Mouse (Mus musculus) hindbrain, embryonic 15.5 days (tissue): ENCODE measurements around the gene Gm27179. TPM values are rescaled to one million over a fixed set of nuclear protein-coding genes. Genes with fewer than 3 reads are reported as not detected.
A peak's percentile ranks its signal among the peaks of the same experiment; 100 is the strongest.
"Not testable (repeated sequence)": the region's sequence is repeated elsewhere in the genome, so short reads cannot be mapped to it uniquely, and the experiment has no call there.

Source experiments
- ATAC-seq: fragments of 200-750 bp; cut with Nextera tagmentation; 2 replicates; pipeline ENCODE4 v1.8.0; 2017; ENCODE audit warnings: low read depth, moderate number of reproducible peaks, moderate TSS enrichment; ENCODE audit not compliant: low FRiP score
- H3K27ac ChIP-seq: fragments of 300-500 bp; sonication (generic); replicated peaks from 2 replicates; pipeline ENCODE4 v1.5.1; 2015; ENCODE audit warnings: mild to moderate bottlenecking, inconsistent platforms
- H3K27me3 ChIP-seq: fragments of 300-500 bp; sonication (generic); 2 replicates; pipeline ENCODE4 v1.6.1; 2015; ENCODE audit warnings: control low read depth, inconsistent platforms
- H3K36me3 ChIP-seq: fragments of 300-500 bp; sonication (generic); 2 replicates; pipeline ENCODE4 v1.6.1; 2015; ENCODE audit warnings: control low read depth, inconsistent platforms
- H3K4me1 ChIP-seq: fragments of 300-500 bp; sonication (generic); replicated peaks from 2 replicates; pipeline ENCODE4 v1.6.1; 2015; ENCODE audit warnings: control low read depth, inconsistent platforms
- H3K4me2 ChIP-seq: fragments of 300-500 bp; sonication (generic); 2 replicates; pipeline ENCODE4 v1.6.1; 2015; ENCODE audit warnings: moderate library complexity, mild to moderate bottlenecking, inconsistent platforms
- H3K4me3 ChIP-seq: fragments of 300-500 bp; sonication (generic); 2 replicates; pipeline ENCODE4 v1.5.1; 2015; ENCODE audit warnings: mild to moderate bottlenecking, inconsistent platforms
- H3K9ac ChIP-seq: fragments of 300-500 bp; sonication (generic); 2 replicates; pipeline ENCODE4 v1.6.1; 2015; ENCODE audit warnings: inconsistent platforms
- H3K9me3 ChIP-seq: fragments of 300-500 bp; sonication (generic); 2 replicates; pipeline ENCODE4 v1.6.1; 2016; ENCODE audit warnings: control low read depth, inconsistent platforms
- WGBS: fragments of 180-500 bp; shearing (Covaris S2); methylation state at CpG from one replicate; pipeline ENCODE4 v1.1.7; 2015; 5-methylcytosine and 5-hydroxymethylcytosine counted together
- polyA plus RNA-seq: library from polyadenylated mRNA; unstranded; fragments of >200 nt; fragmentation: Nextera tagmentation; extraction: Ambion mirVana; gene quantifications from 2 replicates; pipeline ENCODE4 v1.2.1, GENCODE M21; 2015

Gm27179 gene
- polyA plus RNA-seq = not detected in 2 replicates

DNA sequence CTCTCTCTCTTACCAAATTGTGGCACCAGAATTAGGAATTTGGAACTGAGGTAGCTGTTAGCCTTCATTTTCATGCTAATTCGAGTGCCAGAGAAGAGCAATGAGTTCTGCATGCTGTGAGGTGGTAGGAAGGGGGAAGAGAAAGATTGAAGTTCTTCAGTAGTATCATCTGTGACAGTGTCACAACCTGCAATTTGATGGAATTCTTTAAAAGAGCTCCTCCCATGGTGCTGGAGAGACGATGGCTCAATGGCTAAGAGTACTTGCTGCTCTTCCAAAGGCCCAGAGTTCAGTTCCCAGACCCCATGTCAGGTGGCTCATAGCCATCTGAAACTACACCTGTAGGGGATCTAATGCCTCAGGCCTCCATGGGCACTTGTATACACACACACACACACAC, at the start of gene Gm27179:
Gm27179 (minus strand) TSS at position 101 of the 400 bp plus-strand sequence.
- not testable (repeated sequence) for ATAC-seq, H3K9me3 ChIP-seq, H3K4me2 ChIP-seq, H3K9ac ChIP-seq, H3K4me3 ChIP-seq, H3K4me1 ChIP-seq, H3K27me3 ChIP-seq, H3K27ac ChIP-seq, H3K36me3 ChIP-seq
- no CpG with 5 or more reads among the region's 2 CpGs for WGBS

DNA sequence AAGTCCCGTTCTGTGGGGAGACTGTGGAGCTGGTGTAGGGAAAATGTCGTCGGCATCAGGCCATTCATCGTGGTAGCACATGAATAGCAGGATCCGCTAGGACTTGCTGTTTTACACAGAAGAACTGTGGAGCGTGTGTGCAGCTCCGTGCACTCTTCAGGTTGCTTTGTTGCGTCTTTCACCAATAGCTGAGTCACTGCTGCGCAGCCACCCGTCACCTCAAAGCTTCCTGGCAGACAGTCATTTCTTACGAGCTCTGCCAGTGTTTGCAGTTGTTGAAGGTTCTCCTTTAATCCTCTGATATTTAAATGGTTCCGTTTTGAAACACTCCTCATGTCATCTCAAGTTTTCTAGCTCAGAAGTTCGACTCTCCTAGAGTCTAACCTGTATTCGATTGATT, 45.2 kb upstream of the Gm27179 start:
- H3K27ac ChIP-seq, H3K27me3 ChIP-seq, H3K9me3 ChIP-seq, H3K9ac ChIP-seq, H3K4me2 ChIP-seq, H3K4me1 ChIP-seq, ATAC-seq, H3K36me3 ChIP-seq, H3K4me3 ChIP-seq: not testable (repeated sequence)
- WGBS = no CpG with 5 or more reads among the region's 14 CpGs

DNA sequence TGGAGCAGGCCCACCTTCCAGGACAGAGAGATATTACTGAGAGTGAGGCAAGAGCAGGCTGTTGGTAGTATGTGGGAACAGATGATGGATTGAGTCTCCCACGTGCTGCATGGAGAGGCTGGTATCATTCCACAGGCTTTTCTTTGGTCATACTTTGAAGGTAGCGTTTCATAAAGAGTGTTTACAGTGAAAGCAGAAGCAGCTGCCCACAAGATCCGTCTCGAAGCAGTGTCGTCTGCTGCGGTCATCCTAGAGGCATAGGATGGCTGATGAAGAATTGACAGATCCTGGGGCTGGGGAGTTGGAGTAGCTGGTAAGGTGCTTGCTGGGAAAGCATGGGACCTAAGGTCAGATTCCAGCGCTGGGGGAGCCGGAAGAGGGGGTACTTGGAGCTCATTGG, 44.5 kb upstream of the Gm27179 start:
- H3K27ac ChIP-seq, H3K4me3 ChIP-seq, H3K4me1 ChIP-seq, H3K9me3 ChIP-seq, ATAC-seq, H3K4me2 ChIP-seq, H3K36me3 ChIP-seq, H3K27me3 ChIP-seq, H3K9ac ChIP-seq: not testable (repeated sequence)
- WGBS = no CpG with 5 or more reads among the region's 8 CpGs

DNA sequence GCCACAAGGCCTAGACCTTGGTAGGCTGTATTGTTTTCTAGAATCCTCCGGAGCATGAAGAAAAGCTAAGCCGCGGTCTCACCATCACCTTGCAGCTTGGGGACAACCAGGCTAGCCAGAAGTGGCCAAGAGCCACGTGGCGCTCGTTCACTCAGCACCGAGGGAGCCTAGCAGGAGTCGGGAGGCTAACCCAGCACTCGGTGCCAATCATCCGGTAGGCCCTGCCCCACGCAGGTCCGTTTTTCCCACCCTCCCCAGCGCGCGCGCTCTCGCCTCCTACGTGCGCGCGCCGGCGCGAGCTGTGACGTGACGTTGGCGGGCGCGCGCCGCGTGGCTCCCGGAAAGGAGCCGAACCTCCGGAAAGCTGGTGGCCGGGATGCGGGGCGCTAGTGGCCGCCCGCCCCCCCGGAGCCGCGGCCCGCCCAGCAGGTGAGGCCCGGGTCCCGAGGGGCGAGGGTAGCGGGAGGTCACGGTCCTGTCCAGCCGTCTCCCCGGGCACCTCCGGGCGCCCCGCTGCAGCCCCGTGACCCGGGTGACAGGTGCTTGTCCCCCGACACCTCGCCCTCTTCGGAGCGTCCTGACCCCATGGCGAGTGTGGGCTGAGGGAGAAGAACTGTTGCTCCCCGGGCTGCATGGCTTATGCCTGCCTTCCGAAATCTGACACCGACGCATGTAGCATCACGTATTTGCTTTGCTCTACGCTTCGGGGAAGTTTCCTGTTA, 42.9 kb upstream of the Gm27179 start, which contains the start of gene Entpd4b:
Entpd4b (plus strand) TSS at position 315 of the 722 bp plus-strand sequence.
- peak; percentile 94 for ATAC-seq

DNA sequence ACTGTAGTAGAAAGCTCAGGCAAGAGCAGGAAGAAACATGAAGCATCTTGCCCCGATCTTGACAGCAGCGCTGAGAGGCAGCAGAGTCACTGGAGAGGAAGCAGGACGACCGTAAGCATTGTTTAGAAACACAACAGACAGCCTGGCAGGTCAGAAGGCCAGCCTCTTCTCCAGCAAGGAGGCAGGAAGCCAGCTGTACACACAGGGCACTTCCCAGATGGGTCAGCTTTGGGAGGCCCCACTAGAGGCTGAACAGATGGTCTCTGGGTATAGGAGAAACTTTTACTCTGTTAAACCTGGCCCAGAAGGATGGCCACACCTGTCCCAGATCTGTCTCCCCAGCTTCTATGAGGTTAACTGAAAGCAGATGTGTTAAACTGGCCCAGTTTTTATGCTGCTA, 35.0 kb upstream of the Gm27179 start:
- not testable (repeated sequence) for H3K9ac ChIP-seq, ATAC-seq, H3K4me3 ChIP-seq, H3K27me3 ChIP-seq, H3K4me2 ChIP-seq, H3K9me3 ChIP-seq, H3K4me1 ChIP-seq, H3K36me3 ChIP-seq, H3K27ac ChIP-seq
- WGBS = no CpG with 5 or more reads among the region's 4 CpGs

More for the DNA sequence above, 42.9 kb upstream of the Gm27179 start, which contains the start of gene Entpd4b:
- not testable (repeated sequence) for H3K9ac ChIP-seq, H3K9me3 ChIP-seq, H3K27ac ChIP-seq, H3K27me3 ChIP-seq, H3K4me2 ChIP-seq, H3K4me1 ChIP-seq, H3K36me3 ChIP-seq, H3K4me3 ChIP-seq
- WGBS = no CpG with 5 or more reads among the region's 68 CpGs

DNA sequence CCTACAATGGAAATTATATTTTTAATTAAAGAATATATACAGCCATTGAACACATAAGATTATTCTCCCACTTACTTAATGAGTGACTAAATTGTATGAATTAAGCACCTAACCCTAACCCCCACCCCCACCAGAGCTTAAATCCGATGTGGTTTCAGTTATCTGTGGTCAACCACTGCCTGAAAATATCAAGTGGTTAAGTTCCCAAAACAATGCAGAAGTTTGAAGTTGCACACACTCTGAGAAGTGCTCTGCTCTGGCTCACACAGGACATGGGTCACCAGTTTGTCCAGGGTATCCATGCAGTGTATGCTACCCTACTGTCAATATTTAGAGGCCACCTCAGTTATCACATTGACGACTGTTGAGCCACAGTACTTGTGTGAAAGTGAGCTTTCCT, 32.7 kb upstream of the Gm27179 start:
- no CpG with 5 or more reads among the region's 2 CpGs for WGBS
- H3K27ac ChIP-seq = not testable (repeated sequence)

DNA sequence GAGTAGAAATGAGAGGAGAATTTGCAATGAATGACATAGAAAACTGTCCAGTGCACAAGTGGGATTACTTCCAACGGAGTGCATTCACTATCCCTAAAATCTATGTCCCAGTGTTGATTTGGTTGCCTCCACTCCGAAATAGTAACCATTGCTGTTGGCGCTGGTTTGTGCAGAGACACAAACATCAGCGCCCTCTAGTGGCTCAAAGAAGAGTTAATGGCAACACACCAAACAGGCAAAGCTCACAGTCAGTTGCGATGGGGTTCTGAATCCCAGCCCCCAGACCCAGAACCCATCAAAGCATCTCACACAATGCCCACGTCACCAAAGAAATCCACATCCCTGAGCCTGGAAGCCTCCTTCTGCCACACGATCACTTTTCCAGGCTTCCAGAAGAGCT, 31.7 kb upstream of the Gm27179 start:
- not testable (repeated sequence) for ATAC-seq, H3K27me3 ChIP-seq, H3K27ac ChIP-seq, H3K4me2 ChIP-seq, H3K36me3 ChIP-seq, H3K4me1 ChIP-seq, H3K4me3 ChIP-seq, H3K9ac ChIP-seq, H3K9me3 ChIP-seq
- no CpG with 5 or more reads among the region's 7 CpGs for WGBS

More for the DNA sequence above, 32.7 kb upstream of the Gm27179 start:
- not testable (repeated sequence) for H3K9me3 ChIP-seq, H3K4me1 ChIP-seq, ATAC-seq, H3K4me3 ChIP-seq, H3K4me2 ChIP-seq, H3K9ac ChIP-seq, H3K27me3 ChIP-seq, H3K36me3 ChIP-seq

DNA sequence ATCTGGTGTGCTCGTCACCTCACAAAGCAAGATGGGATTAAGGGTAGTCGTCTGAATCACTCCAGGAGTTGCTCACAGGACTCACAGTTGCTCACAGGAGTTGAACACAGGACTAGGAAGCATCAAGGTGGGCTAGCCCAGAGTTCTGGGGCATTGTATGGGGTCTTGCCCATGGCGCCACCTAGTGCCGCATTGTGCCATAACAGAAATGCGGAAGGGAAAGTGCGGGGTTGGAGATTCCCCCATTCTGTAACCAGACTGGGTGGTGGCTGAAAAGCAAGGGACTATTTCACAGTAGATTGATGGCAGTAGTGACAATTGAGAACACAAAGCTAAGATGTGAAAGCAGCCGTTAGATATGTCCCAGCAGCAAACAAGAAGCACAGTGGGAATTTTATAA, 30.3 kb upstream of the Gm27179 start:
- not testable (repeated sequence) for H3K27ac ChIP-seq, H3K4me2 ChIP-seq, H3K4me3 ChIP-seq, H3K4me1 ChIP-seq, H3K36me3 ChIP-seq, H3K9me3 ChIP-seq, ATAC-seq, H3K27me3 ChIP-seq, H3K9ac ChIP-seq
- no CpG with 5 or more reads among the region's 7 CpGs for WGBS

DNA sequence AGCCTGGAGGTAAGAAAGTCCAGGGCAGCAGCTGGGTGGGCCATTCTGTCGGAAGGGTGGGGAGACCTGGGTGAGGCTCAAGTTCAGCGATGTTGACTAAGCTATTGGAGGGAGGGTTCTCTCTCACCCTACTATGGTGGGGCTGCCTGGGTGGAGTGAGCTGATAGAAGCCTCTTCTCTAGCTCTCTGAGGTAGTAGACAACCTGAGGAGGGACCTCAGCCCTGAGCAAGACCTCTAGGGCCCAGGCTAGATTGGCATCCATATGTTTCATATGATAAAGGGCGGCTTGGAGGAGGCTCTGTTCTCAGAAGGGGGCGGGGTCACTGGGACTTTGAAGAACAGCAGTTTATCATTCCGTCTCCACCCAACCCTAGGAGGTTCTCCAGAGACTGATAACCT, 27.8 kb upstream of the Gm27179 start:
- WGBS = no CpG with 5 or more reads among the region's 5 CpGs
- not testable (repeated sequence) for H3K27ac ChIP-seq, ATAC-seq, H3K4me3 ChIP-seq, H3K27me3 ChIP-seq, H3K4me2 ChIP-seq, H3K4me1 ChIP-seq, H3K36me3 ChIP-seq, H3K9me3 ChIP-seq, H3K9ac ChIP-seq

DNA sequence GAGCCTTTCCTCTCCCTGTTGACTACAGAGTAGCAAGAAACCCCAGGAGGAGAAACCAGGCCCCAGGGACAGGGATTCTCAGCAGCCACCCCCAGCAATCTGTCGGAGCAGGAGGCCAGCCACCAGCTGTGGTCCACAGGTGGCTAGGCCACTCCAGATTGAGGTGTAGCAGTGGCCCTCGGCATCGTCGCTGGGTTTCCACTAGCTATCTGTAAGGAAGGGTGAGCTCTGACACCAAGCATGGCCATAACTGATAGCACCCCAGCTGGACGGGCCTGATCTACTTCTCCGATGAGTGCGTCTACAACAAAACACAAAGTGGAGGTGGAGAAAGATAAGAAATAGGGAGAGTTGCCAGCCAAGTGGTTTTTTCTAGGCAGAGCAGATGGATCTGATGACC, 24.2 kb upstream of the Gm27179 start:
- not testable (repeated sequence) for H3K9me3 ChIP-seq, H3K4me3 ChIP-seq, H3K9ac ChIP-seq, ATAC-seq, H3K4me1 ChIP-seq, H3K36me3 ChIP-seq, H3K27ac ChIP-seq, H3K27me3 ChIP-seq, H3K4me2 ChIP-seq
- WGBS = no CpG with 5 or more reads among the region's 7 CpGs

DNA sequence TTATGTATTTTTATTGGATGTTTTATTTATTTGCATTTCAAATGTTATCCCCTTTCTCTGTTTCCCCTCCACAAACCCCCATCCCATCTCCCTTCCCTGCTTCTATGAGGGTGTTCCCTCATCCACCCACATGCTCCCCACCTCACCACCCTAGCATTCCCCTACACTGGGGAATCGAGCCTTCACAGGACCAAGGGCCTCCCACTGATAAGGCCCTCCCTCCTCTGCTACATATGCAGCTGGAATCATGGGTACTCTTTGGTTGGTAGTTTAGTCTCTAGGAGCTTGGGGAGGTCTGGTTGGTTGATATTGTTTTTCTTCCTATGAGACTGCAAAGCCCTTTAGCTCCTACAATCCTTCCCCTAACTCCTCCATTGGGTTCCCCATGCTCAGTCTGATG, 13.9 kb upstream of the Gm27179 start:
- not testable (repeated sequence) for H3K9me3 ChIP-seq, H3K27ac ChIP-seq, H3K4me1 ChIP-seq, H3K36me3 ChIP-seq, H3K27me3 ChIP-seq, H3K4me3 ChIP-seq, H3K9ac ChIP-seq, ATAC-seq, H3K4me2 ChIP-seq
- no CpG with 5 or more reads among the region's 1 CpGs for WGBS

DNA sequence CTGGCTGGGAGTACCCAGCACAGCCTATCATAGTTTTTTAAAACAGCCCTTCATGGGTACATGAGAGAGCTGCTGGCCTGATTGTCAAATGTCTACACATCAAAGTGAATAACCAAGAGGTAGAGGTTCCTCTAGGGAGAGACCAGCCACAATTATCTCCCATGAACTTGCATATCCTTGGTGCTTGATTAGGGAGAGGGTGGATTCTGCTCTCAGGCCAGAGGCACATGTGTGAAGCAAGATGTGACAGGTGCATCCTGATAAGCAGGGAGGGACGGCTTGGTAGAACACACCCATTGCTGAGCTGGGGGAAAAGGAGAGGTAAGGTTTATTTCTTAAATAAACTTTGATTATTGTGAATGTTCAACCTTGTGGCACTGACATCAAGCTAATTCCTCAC, 10.7 kb upstream of the Gm27179 start:
- H3K4me1 ChIP-seq, H3K4me2 ChIP-seq, H3K4me3 ChIP-seq, H3K9me3 ChIP-seq, H3K27me3 ChIP-seq, ATAC-seq, H3K36me3 ChIP-seq, H3K27ac ChIP-seq, H3K9ac ChIP-seq: not testable (repeated sequence)
- no CpG with 5 or more reads among the region's 1 CpGs for WGBS

DNA sequence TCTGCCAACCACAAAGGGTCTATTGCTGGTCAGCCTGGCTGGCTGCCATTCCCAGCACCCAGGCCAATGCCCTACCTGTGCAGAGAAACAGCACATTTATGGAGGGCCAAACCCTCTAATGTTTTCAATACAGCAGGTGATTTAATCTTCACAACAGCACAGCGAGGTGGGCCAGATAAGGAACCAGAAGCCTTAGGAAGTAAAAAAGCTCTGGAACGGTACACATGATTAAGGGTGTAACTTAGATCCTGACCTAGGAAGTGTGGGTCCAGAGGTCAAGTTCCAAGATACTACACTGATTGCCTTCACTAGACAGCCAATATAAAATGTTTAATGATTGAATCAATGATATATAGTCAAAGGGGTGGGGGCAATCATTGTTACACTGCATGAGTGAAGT, 8.5 kb upstream of the Gm27179 start:
- not testable (repeated sequence) for H3K4me1 ChIP-seq, H3K27me3 ChIP-seq, H3K27ac ChIP-seq, ATAC-seq, H3K9me3 ChIP-seq, H3K36me3 ChIP-seq, H3K4me3 ChIP-seq, H3K9ac ChIP-seq, H3K4me2 ChIP-seq
- no CpG with 5 or more reads among the region's 2 CpGs for WGBS
